Mouse (Mus musculus) forebrain, embryonic 10.5 days (tissue): Measurements from ENCODE around the gene Cxcl17. TPM values are rescaled to one million over a fixed set of nuclear protein-coding genes. Genes with fewer than 3 reads are reported as not detected.
"Not testable (repeated sequence)": the region's sequence is repeated elsewhere in the genome, so short reads cannot be mapped to it uniquely, and the experiment has no call there.

Experiments used
- DNase-seq: peaks from one replicate; pipeline ENCODE4 v3.0.0-alpha.2; 2017; ENCODE audit warnings: low spot score; ENCODE audit errors: extremely low spot score
- H3K27ac ChIP-seq: fragments of 300-500 bp; sonication (generic); 2 replicates; pipeline ENCODE4 v1.5.1; 2016; ENCODE audit warnings: mild to moderate bottlenecking
- H3K27me3 ChIP-seq: fragments of 300-500 bp; sonication (generic); 2 replicates; pipeline ENCODE4 v1.6.1; 2016; ENCODE audit warnings: mild to moderate bottlenecking; ENCODE audit not compliant: poor library complexity, severe bottlenecking
- H3K36me3 ChIP-seq: fragments of 300-500 bp; sonication (generic); replicated peaks from 2 replicates; pipeline ENCODE4 v1.6.1; 2016; ENCODE audit warnings: mild to moderate bottlenecking, moderate library complexity
- H3K4me1 ChIP-seq: fragments of 300-500 bp; sonication (generic); 2 replicates; pipeline ENCODE4 v1.6.1; 2016
- H3K4me3 ChIP-seq: fragments of 300-500 bp; sonication (generic); 2 replicates; pipeline ENCODE4 v1.5.1; 2016; ENCODE audit warnings: mild to moderate bottlenecking, moderate library complexity
- H3K9me3 ChIP-seq: fragments of 300-500 bp; sonication (generic); 2 replicates; pipeline ENCODE4 v1.6.1; 2016; ENCODE audit warnings: mild to moderate bottlenecking, moderate library complexity
- WGBS: fragments of 180-500 bp; shearing (Covaris S2); methylation state at CpG from one replicate; pipeline ENCODE4 v1.1.7; 2016; 5-methylcytosine and 5-hydroxymethylcytosine counted together
- polyA plus RNA-seq: library from polyadenylated mRNA; unstranded; fragments of >200 nt; fragmentation: Nextera tagmentation; extraction: Ambion mirVana; gene quantifications from 2 replicates; pipeline ENCODE4 v1.2.1, GENCODE M21; 2016

The Cxcl17 gene
- polyA plus RNA-seq: 0.43 and 0.71 TPM in 2 replicates

GRCm38 (mm10) chr7:25412833-25413441 lies at the start of gene Cxcl17:
Gene Cxcl17, minus strand, starts transcription at chr7:25412886.
- DNase-seq: no peak
- H3K4me3 ChIP-seq: no peak within 1 kb of the TSS
- no peak within 1 kb of the TSS for H3K27ac ChIP-seq
- H3K4me1 ChIP-seq: peaks cover 6% of the 10 kb centered on the region
- H3K9me3 ChIP-seq: no peaks in the 10 kb centered on the region
- no peaks in the 10 kb centered on the region for H3K36me3 ChIP-seq
- WGBS: 58% methylated on average over 7 of the region's 7 CpGs
- H3K27me3 ChIP-seq: no peaks in the 10 kb centered on the region

GRCm38 (mm10) chr7:25462033-25462337 lies 49.3 kb upstream of the Cxcl17 start:
- not testable (repeated sequence) for H3K36me3 ChIP-seq, H3K27ac ChIP-seq, H3K4me3 ChIP-seq, H3K27me3 ChIP-seq, H3K9me3 ChIP-seq, H3K4me1 ChIP-seq, DNase-seq
- no CpG with 5 or more reads among the region's 1 CpGs for WGBS

- WGBS: 91% methylated on average over 4 of the region's 5 CpGs
Observed at GRCm38 (mm10) chr7:25461336-25462032, 48.8 kb upstream of the Cxcl17 start.

GRCm38 (mm10) chr7:25452103-25452502 lies 39.4 kb upstream of the Cxcl17 start:
- Histone ChIP-seq H3K4me3 (no peak overlapping the region), H3K27ac (no peak overlapping the region), H3K36me3 (no peaks in the 10 kb centered on the region), H3K9me3 (no peaks in the 10 kb centered on the region), H3K4me1 (no peaks in the 10 kb centered on the region), H3K27me3 (no peaks in the 10 kb centered on the region)
- DNase-seq: no peak
- WGBS: 79% methylated on average over 3 of the region's 3 CpGs

More at GRCm38 (mm10) chr7:25461336-25462032, 48.8 kb upstream of the Cxcl17 start:
- not testable (repeated sequence) for H3K4me1 ChIP-seq, H3K9me3 ChIP-seq, H3K27me3 ChIP-seq, H3K36me3 ChIP-seq, H3K27ac ChIP-seq, H3K4me3 ChIP-seq, DNase-seq

- H3K27me3 ChIP-seq: no peaks in the 10 kb centered on the region
- no peak overlapping the region for H3K27ac ChIP-seq
- H3K9me3 ChIP-seq: no peaks in the 10 kb centered on the region
- DNase-seq: no peak
- no peaks in the 10 kb centered on the region for H3K36me3 ChIP-seq
- H3K4me1 ChIP-seq: no peaks in the 10 kb centered on the region
- H3K4me3 ChIP-seq: no peak overlapping the region
- WGBS: 75% methylated on average over 9 of the region's 9 CpGs
Observed at GRCm38 (mm10) chr7:25449913-25450890, 37.5 kb upstream of the Cxcl17 start.

GRCm38 (mm10) chr7:25440816-25441153 lies 28.1 kb upstream of the Cxcl17 start:
- Histone ChIP-seq H3K4me3 (no peak overlapping the region), H3K9me3 (no peaks in the 10 kb centered on the region), H3K4me1 (no peaks in the 10 kb centered on the region), H3K27ac (no peak overlapping the region), H3K36me3 (no peaks in the 10 kb centered on the region), H3K27me3 (no peaks in the 10 kb centered on the region)
- 86% methylated on average over 6 of the region's 6 CpGs for WGBS
- DNase-seq: no peak

- WGBS: 92% methylated on average over 9 of the region's 9 CpGs
- H3K9me3 ChIP-seq: no peaks in the 10 kb centered on the region
- no peaks in the 10 kb centered on the region for H3K36me3 ChIP-seq
- no peak overlapping the region for H3K27ac ChIP-seq
- no peaks in the 10 kb centered on the region for H3K4me1 ChIP-seq
- no peak for DNase-seq
- H3K4me3 ChIP-seq: no peak overlapping the region
- H3K27me3 ChIP-seq: no peaks in the 10 kb centered on the region
Observed at GRCm38 (mm10) chr7:25439978-25440815, 27.5 kb upstream of the Cxcl17 start.

GRCm38 (mm10) chr7:25439124-25439822 lies 26.6 kb upstream of the Cxcl17 start:
- no peaks in the 10 kb centered on the region for H3K9me3 ChIP-seq
- no peak overlapping the region for H3K4me3 ChIP-seq
- H3K36me3 ChIP-seq: no peaks in the 10 kb centered on the region
- H3K27me3 ChIP-seq: no peaks in the 10 kb centered on the region
- 90% methylated on average over 8 of the region's 8 CpGs for WGBS
- no peak overlapping the region for H3K27ac ChIP-seq
- H3K4me1 ChIP-seq: no peaks in the 10 kb centered on the region
- no peak for DNase-seq

GRCm38 (mm10) chr7:25436704-25437103 lies 24.0 kb upstream of the Cxcl17 start:
- Histone ChIP-seq H3K27me3 (no peaks in the 10 kb centered on the region), H3K27ac (no peak overlapping the region), H3K4me3 (no peak overlapping the region), H3K36me3 (no peaks in the 10 kb centered on the region), H3K9me3 (no peaks in the 10 kb centered on the region), H3K4me1 (peaks cover 13% of the 10 kb centered on the region)
- 92% methylated on average over 2 of the region's 2 CpGs for WGBS
- DNase-seq: no peak

GRCm38 (mm10) chr7:25436226-25436625 lies 23.5 kb upstream of the Cxcl17 start:
- peaks cover 13% of the 10 kb centered on the region for H3K4me1 ChIP-seq
- no peaks in the 10 kb centered on the region for H3K36me3 ChIP-seq
- no peaks in the 10 kb centered on the region for H3K9me3 ChIP-seq
- no peaks in the 10 kb centered on the region for H3K27me3 ChIP-seq
- no peak for DNase-seq
- H3K27ac ChIP-seq: no peak overlapping the region
- 86% methylated on average over 6 of the region's 6 CpGs for WGBS
- no peak overlapping the region for H3K4me3 ChIP-seq

GRCm38 (mm10) chr7:25435546-25435851 lies 22.8 kb upstream of the Cxcl17 start:
- no peaks in the 10 kb centered on the region for H3K36me3 ChIP-seq
- no peak overlapping the region for H3K4me3 ChIP-seq
- H3K27me3 ChIP-seq: no peaks in the 10 kb centered on the region
- 88% methylated on average over 2 of the region's 2 CpGs for WGBS
- H3K9me3 ChIP-seq: no peaks in the 10 kb centered on the region
- DNase-seq: no peak
- H3K4me1 ChIP-seq: peaks cover 13% of the 10 kb centered on the region
- H3K27ac ChIP-seq: no peak overlapping the region
